Mouse (Mus musculus): ENCODE measurements around the gene Spata25. TPM values are rescaled to one million over a fixed set of nuclear protein-coding genes. Genes with fewer than 3 reads are reported as not detected.
"Not testable (repeated sequence)": the region's sequence is repeated elsewhere in the genome, so short reads cannot be mapped to it uniquely, and the experiment has no call there.

Spata25 gene
- not detected in 2 replicates for polyA plus RNA-seq (2011; ENCODE audit: insufficient read depth, insufficient read length, low replicate concordance, missing spikeins)

DNA sequence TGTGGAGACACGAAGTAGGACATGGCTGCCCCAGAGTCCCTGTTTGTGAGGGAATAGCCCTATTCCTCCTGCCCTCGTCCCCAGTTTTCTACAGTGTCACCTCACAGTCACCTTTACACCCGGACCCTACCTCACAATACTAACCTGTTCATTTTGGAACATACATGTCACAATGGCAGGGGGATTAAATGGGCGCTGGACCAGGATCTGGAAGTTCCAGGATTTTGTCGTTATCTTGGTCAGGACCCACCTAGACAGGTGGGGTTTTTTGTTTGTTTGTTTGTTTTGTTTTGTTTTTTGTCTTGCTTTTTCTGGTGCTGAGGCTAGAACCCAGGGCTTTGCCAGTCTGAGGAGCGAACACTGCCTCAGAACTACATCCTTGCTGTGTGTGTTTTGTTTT lies at the start of gene Spata25:
TSS of gene Spata25 (minus strand) at position 101 of the 400 bp plus-strand sequence.
- peak within 1 kb of the TSS; percentile 37; the same call in 1 of the 2 replicates for H3K27ac ChIP-seq (ENCODE audit: control insufficient read depth, insufficient read depth, low read depth, low read length, poor library complexity)
- 82% methylated on average over 6 of the region's 6 CpGs for WGBS

DNA sequence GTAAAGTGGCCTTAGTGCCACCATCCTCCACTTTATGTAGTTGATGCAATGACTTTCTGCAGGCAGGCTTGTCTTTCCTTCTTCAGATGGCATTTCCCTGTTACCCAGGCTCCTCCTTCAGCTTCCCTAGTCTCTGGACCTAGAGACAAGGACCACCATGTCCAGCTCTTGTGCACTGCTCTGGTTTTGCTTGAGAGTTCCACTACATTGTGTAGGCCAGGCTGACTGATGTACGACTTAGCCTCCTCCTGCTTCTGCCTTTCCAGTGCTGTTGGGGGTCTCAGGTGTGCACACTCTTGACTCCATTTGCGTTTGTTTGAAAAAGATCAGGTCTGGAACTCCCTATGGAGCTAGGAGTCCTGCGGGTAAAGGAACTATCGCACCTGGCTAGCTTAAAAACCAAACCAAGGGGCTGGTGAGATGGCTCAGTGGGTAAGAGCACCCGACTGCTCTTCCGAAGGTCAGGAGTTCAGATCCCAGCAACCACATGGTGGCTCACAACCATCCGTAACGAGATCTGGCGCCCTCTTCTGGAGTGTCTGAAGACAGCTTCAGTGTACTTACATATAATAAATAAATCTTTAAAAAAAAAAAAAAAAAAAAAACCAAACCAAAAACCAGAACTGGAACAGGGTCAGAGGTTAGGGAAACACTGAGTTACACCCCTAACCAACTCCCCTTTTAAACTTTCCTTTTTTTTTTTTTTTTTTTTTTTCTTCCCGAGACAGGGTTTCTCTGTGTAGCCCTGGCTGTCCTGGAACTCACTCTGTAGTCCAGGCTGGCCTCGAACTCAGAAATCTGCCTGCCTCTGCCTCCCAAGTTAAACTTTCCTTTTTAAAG lies 49.3 kb upstream of the Spata25 start:
- WGBS = 70% methylated on average over 11 of the region's 11 CpGs
- not testable (repeated sequence) for H3K27ac ChIP-seq (ENCODE audit: control insufficient read depth, insufficient read depth, low read depth, low read length, poor library complexity); H3K4me1 ChIP-seq (ENCODE audit: control insufficient read depth, insufficient read depth, low read length); H3K4me3 ChIP-seq (replicated peaks; ENCODE audit: control insufficient read depth, low read depth, low read length)

More for the DNA sequence above, at the start of gene Spata25:
- Histone ChIP-seq H3K4me3 (replicated peaks; ENCODE audit: control insufficient read depth, low read depth, low read length) (no peak within 1 kb of the TSS), H3K4me1 (ENCODE audit: control insufficient read depth, insufficient read depth, low read length) (no peaks in the 10 kb centered on the region)
- TF ChIP-seq POLR2A (IDR thresholded peaks at IDR 0.05; ENCODE audit: borderline replicate concordance, control insufficient read depth, low read depth, low read length) (no peak), CTCF (IDR thresholded peaks at IDR 0.05; ENCODE audit: control insufficient read depth, insufficient read depth, low read length) (no peak)

DNA sequence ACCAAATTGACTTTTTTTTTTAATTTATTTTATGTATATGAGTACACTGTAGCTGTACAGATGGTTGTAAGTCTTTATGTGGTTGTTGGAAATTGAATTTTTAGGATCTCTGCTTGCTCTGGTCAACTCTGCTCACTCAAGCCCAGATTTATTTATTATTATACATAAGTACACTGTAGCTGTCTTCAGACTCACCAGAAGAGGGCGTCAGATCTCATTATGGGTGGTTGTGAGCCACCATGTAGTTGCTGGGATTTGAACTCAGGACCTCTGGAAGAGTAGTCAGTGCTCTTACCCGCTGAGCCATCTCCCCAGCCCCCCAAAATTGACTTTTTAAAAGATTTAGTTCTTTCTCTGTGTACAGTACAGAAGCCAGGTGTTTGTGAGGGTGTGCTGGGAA lies 47.3 kb upstream of the Spata25 start:
- not testable (repeated sequence) for H3K4me3 ChIP-seq (replicated peaks; ENCODE audit: control insufficient read depth, low read depth, low read length); H3K27ac ChIP-seq (ENCODE audit: control insufficient read depth, insufficient read depth, low read depth, low read length, poor library complexity); H3K4me1 ChIP-seq (ENCODE audit: control insufficient read depth, insufficient read depth, low read length)
- WGBS = 65% methylated on average over 2 of the region's 2 CpGs

DNA sequence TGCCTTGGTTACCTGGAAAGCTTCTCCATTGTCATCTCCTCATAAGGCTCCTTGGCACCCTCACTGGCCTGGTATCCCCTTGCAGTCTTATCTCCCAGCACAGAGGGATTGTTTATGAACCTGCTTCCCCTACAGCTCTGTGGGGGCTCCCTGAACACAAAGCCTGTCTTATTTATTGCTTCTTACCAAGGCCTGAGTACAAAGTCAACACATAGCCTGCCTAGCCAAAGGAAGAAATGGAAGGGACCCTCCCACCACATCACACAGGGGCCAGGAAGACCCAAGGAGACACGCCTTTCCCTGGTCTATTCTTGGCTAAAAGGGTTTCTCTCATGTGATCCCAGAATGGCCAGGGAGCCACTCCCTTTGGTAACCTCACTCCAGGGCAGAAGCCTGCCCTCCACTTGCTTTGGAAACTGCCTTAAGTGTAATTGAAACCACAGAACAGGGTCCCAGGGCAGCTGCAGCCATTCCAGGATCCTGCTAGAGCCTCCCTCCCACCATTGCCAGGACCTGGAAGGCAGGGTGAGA lies 46.0 kb upstream of the Spata25 start:
- no peak overlapping the region for H3K4me3 ChIP-seq (replicated peaks; ENCODE audit: control insufficient read depth, low read depth, low read length)
- 51% methylated on average over 1 of the region's 1 CpGs for WGBS
- TF ChIP-seq POLR2A (IDR thresholded peaks at IDR 0.05; ENCODE audit: borderline replicate concordance, control insufficient read depth, low read depth, low read length) (no peak), CTCF (IDR thresholded peaks at IDR 0.05; ENCODE audit: control insufficient read depth, insufficient read depth, low read length) (no peak)
- peaks cover 2% of the 10 kb centered on the region; the same call in 1 of the 2 replicates for H3K4me1 ChIP-seq (ENCODE audit: control insufficient read depth, insufficient read depth, low read length)
- no peak overlapping the region for H3K27ac ChIP-seq (ENCODE audit: control insufficient read depth, insufficient read depth, low read depth, low read length, poor library complexity)

DNA sequence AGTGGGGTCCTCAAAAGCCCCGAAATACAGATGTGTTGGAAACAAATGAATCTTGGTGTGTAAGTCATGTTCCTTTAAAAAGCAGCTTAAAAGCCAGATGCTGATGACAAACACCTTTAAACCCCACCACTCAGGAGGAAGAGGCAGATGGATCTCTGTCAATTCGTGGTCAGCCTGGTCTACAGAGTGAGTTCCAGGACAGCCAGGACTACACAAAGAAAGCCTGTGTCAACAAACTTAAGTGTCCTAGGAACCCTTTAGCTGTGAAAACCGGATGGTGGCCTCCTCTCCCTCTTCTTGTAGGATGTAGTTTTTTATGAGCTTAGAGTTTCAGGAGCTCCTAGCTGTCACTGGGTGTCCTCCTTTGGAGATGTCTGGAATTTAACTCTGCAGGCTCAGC lies 45.3 kb upstream of the Spata25 start:
- no peak overlapping the region for H3K4me3 ChIP-seq (replicated peaks; ENCODE audit: control insufficient read depth, low read depth, low read length)
- no peak overlapping the region for H3K27ac ChIP-seq (ENCODE audit: control insufficient read depth, insufficient read depth, low read depth, low read length, poor library complexity)
- WGBS = 60% methylated on average over 3 of the region's 3 CpGs
- TF ChIP-seq CTCF (IDR thresholded peaks at IDR 0.05; ENCODE audit: control insufficient read depth, insufficient read depth, low read length) (no peak), POLR2A (IDR thresholded peaks at IDR 0.05; ENCODE audit: borderline replicate concordance, control insufficient read depth, low read depth, low read length) (no peak)
- peaks cover 4% of the 10 kb centered on the region; the same call in 1 of the 2 replicates for H3K4me1 ChIP-seq (ENCODE audit: control insufficient read depth, insufficient read depth, low read length)

DNA sequence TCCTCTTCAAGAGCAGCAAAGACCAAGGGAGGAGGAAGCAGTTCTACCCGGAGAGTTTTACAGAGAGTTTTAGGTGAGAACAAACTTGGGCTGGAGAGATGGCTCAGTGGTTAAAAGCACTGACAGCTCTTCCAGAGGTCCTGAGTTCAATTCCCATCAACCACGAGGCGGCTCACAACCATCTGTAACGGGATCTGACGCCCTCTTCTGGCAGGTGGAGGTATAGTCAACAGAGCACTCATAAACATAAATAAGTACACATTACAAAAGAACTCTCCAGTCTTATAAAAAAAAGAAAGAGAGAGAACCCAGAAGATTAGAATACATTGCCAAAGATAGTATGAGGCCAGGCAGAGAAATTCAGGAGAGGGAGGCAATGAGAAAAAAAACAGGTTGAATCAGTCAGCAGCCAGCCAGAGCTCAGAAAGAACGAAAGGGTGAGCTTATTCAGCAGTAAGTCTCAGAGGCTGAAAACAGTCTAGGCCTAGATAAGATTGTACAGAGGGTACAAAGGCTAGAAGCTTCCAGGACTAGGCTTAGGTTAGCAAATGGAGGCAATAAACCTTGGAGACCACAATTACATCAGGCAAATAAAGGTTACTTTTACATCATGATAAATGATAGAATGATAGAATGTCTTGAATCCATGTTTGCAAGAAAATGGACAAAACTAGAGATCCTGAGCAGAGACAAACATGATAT lies 43.4 kb upstream of the Spata25 start:
- no peak for TF ChIP-seq CTCF (IDR thresholded peaks at IDR 0.05; ENCODE audit: control insufficient read depth, insufficient read depth, low read length)
- Histone ChIP-seq H3K27ac (ENCODE audit: control insufficient read depth, insufficient read depth, low read depth, low read length, poor library complexity) (no peak overlapping the region), H3K4me1 (ENCODE audit: control insufficient read depth, insufficient read depth, low read length) (peaks cover 3% of the 10 kb centered on the region; the same call in 1 of the 2 replicates), H3K4me3 (replicated peaks; ENCODE audit: control insufficient read depth, low read depth, low read length) (no peak overlapping the region)
- WGBS = 56% methylated on average over 6 of the region's 6 CpGs

DNA sequence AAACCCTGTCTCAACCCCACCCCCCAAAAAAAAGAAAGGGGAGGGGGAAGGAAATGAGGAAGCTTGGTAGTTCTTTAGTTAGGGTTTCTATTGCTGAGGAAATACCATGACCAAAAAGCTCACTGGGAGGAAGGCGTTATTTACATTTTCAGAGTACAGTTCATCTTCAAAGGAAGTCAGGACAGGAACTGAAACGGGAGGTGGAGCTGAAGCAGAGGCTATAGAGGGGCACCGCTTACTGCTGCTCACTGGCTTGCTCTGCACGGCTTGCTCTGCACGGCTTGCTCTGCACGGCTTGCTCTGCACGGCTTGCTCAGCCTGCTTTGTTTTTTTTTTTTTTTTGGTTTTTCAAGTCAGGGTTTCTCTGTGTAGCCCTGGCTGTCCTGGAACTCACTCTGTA lies 40.2 kb upstream of the Spata25 start:
- peak overlapping the region; percentile 82 for H3K27ac ChIP-seq (ENCODE audit: control insufficient read depth, insufficient read depth, low read depth, low read length, poor library complexity)
- WGBS = 21% methylated on average over 7 of the region's 7 CpGs
- peaks cover 7% of the 10 kb centered on the region for H3K4me1 ChIP-seq (ENCODE audit: control insufficient read depth, insufficient read depth, low read length)
- peak; percentile 43; the same call in 1 of the 2 replicates for TF ChIP-seq POLR2A (IDR thresholded peaks at IDR 0.05; ENCODE audit: borderline replicate concordance, control insufficient read depth, low read depth, low read length)
- no peak for TF ChIP-seq CTCF (IDR thresholded peaks at IDR 0.05; ENCODE audit: control insufficient read depth, insufficient read depth, low read length)
- no peak overlapping the region for H3K4me3 ChIP-seq (replicated peaks; ENCODE audit: control insufficient read depth, low read depth, low read length)

DNA sequence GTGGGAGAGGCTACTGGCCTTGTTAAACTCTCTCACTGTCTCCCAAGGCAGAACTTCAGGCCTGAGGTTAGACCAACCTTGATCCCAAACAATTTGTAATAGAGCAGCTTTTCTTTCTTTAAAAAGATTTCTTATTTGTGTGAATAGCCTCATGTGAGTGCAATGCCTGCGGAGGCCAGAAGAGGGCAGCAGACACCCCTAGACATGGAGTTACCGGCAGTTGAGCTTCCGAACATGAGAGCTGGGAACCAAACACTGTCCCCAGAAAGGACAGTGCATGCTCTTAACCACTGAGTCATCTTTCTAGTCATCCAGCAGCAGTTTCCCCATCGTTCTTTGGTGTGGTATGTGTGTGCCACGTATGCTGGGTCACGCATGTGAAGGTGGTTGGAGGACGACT lies 39.2 kb upstream of the Spata25 start:
- TF ChIP-seq CTCF (IDR thresholded peaks at IDR 0.05; ENCODE audit: control insufficient read depth, insufficient read depth, low read length) (peak; percentile 62), POLR2A (IDR thresholded peaks at IDR 0.05; ENCODE audit: borderline replicate concordance, control insufficient read depth, low read depth, low read length) (no peak)
- H3K4me1 ChIP-seq (ENCODE audit: control insufficient read depth, insufficient read depth, low read length) = peaks cover 7% of the 10 kb centered on the region
- WGBS = 94% methylated on average over 7 of the region's 7 CpGs
- H3K27ac ChIP-seq (ENCODE audit: control insufficient read depth, insufficient read depth, low read depth, low read length, poor library complexity) = peak overlapping the region; percentile 82
- H3K4me3 ChIP-seq (replicated peaks; ENCODE audit: control insufficient read depth, low read depth, low read length) = no peak overlapping the region

Measured in bone marrow, adult 2 months (tissue).